Mouse (Mus musculus) retina, adult 2 months (tissue): ENCODE measurements around the gene Fgd2.
A peak's percentile ranks its signal among the peaks of the same experiment; 100 is the strongest.
"Not testable (repeated sequence)": the region's sequence is repeated elsewhere in the genome, so short reads cannot be mapped to it uniquely, and the experiment has no call there.

ENCODE experiments used
- DNase-seq: peaks from one replicate; pipeline ENCODE4 v3.0.0-alpha.2; 2012; ENCODE audit warnings: low read depth, low spot score

Gene Fgd2

DNA sequence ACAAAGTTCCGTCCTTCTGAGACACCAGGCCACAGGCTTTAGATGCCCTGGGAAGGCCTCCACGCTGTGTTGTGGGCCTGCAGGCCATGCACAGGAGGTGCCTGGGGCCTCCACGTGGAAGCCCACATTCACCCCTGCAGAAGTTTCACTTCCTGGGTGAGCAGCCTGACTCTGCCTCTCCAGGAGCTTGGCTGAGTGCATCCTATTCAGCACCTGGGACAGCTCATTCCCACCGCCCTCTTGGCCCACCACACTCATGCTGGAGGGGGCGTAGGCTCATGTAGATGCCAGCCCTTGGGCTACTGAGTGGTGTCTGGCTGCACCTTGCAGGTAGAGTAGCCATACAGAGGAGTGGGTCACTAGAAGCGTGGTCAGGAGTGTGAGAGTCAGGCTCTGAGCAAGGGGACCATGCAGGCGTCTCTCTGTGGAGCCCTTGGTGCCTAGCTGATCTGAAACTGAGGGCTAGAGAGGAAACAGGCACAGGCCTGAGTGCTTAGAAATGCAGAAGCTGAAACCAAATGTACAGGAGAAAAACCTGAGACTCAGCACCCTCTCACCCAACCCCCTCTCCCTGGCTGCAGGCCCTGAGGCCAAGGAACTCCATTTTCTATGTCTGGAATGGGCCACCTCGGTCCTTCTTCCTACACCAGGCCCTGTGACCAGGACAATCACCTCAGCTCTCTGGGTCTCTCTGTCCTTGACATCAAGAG lies 1.4 kb downstream of the Fgd2 start:
- DNase-seq, result no peak

DNA sequence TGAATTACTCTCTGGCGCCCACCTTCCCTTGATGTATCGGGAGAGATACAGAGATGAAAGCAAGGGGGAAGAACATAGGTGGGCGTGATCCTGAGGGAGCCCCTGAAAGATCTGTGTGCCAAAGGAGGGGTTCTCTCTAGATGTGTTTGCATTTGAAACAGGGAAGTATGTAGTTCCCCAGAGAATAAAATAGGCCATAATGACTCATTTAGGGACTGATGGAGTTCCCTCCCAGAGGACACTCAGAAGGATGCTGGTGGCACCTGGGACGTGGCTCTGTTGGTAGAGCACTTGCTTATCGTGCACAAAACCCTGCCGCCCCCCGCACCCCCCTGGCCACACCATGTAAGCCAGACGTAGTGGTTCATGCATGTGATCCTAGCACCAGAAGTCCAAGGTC lies 2.4 kb downstream of the Fgd2 start:
- no peak for DNase-seq

DNA sequence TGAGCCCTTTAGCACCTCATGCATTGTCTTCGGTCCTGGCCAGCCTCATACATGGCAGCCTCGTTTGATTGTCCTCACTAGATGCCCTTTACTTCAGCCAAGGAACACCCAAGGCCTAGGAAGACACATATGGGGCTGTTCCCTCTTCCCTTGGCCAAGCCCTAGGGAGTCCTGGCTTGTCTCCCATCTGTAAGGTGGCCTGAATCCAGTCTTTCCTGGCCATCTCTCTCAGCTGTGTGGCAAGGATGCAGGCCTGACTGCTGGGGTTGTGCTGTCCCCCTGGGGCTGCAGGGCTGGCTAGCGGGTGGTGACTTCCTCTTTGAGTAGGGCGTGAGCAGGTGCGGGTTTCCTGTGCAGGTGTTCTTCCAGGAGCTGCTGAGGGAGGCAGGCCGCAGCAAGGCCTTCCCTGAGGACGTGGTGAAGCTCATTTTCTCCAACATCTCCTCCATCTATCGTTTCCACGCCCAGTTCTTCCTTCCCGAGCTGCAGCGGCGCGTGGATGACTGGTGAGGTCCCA lies 4.4 kb downstream of the Fgd2 start:
- no peak for DNase-seq

DNA sequence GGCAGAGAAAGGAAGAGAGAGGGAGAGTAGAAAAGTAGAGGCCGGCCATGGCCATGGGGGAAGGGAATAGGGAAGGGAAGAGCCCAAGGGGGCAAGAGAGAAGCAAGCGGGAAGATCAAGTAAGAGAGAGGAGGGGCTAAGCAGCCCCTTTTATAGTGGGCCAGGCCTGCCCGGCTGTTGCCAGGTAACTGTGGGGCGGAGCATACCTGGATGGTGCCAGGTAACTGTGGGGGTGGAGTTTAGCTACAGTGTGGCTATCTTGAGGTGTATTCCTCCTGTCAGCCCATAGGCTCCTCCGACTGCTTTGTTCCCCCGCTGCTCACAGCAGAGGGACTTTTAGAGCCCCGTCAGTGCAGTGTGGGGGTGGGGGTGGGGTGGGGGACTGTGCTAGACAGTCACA lies 8.0 kb downstream of the Fgd2 start:
- DNase-seq, result no peak

DNA sequence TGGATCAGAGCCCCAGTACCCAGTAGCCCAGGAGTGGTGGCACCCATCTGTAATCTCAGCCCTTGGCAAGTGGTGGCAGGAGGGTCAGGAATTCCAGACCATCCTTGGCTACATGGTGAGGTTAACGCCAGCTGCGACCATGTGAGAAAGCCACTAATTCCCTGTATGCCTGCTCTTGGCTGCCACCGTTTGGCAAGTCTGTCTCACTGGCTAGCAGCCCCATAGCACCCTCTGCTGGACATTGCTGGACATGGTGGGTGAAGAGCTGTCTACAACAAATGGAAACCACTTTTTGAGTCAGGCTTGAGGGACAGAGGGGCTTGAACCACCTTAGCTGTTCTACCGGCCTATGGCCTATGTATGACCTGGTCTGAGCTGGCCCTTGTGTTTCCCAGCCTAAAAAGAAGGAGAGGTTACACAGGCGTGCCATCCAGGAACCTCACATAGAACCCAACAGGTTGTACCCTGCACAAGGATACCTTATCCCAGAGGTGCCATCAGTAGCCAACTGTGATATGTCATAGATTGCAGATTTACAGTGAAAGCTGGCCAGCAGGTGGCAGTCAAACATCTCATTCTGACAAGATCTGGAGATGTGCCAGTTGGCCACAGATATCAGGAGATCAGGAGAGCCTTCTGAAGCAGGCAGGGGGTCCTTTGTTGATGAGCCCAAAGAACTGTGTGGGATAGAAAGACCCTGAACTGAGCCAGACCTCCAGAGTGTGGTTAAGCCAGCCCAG lies 10.4 kb downstream of the Fgd2 start:
- peak; percentile 79 for DNase-seq

DNA sequence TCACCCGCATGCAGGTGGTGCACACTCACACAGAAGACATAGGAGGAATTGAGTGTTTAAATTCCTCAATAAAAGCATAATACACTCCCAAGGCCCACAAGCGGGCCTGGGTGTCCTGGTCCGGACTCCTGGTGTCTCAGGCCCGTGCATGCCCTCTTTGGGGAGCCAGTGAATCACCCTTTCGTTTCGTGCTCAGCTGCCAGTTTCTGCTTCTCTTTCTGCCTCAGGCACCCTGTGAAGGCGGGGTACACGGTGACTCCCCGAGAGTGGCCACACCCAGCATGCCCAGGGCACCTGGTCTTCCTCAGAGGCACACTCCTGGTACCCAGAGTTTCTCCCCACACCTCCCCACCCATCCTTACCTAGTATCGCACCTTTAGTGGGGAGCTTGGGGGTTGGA lies 15.2 kb downstream of the Fgd2 start:
- no peak for DNase-seq

DNA sequence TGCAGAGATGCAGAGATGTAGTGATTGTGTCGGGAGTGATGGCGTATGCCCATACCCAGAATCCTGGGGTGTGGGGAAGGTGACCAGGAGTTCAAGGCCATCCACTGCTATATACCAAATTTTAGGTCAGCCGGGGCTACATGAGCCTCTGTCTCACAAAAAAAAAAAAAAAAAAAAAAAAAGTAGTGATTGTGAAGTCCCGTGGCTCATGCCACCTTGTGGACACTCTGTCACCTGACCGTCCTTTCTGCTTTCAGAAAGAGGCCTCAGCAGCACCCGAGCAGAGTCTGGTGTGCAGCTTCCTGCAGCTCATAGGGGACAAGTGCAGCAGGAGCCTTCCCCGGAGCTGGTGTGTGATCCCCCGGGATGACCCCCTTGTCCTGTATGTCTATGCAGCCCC lies 17.3 kb downstream of the Fgd2 start:
- no peak for DNase-seq

DNA sequence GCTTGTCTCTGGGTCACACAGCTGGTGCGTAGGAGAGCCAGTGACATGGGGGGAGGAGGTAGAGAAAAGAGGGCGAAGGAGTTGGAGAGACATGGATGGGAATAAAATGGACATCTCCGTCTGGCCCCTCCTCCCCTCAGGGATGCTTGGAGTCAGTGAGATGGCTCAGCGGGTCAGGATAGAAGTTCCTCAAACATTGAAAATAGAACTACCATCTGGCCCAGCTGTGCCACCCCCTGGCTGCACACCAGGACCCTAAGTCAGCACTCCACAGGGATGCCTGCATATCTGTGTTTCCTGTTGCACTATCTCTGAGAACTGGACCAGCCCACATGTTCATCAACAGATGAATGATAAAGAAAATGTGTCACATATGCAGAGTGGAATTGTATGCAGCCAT lies 19.5 kb downstream of the Fgd2 start:
- no peak for DNase-seq

DNA sequence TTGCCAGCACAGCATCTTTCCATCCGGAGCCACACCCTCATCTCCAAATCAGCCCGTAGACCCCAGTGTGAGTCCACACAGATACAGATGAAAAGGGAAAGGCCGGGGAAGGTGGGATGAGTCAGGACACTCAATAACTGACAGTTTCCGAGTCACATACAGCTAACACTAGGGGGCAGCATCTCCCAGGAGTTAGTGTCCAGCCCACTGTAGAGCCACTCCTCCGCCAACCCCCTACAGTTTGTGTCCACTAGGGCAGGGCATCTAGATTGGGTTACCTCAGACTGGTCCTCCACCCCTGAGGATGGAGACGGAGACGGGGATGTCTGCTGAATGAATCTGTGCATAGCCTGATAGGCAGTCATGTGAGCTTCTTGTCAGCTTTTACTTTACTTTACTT lies 20.8 kb downstream of the Fgd2 start:
- peak; percentile 39 for DNase-seq

DNA sequence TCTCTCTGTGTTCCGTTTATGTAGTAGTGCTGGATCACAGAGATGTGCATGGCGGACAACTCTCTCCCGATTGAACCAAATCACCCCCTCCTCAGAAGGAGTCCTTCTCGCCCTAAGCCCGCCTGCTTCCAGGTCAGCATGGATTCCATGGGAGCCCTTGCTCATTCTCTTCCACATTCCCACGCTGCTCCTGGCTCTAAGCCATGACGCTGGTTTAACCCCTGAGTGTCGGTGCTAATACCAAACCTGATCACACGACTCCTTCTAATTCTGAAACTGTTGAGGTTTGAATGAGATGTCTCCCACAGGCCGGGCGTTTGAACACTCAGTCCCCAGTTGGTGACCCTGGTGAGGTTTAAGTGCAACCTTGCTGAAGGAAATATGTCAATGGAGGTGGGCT lies 21.7 kb downstream of the Fgd2 start:
- no peak for DNase-seq

DNA sequence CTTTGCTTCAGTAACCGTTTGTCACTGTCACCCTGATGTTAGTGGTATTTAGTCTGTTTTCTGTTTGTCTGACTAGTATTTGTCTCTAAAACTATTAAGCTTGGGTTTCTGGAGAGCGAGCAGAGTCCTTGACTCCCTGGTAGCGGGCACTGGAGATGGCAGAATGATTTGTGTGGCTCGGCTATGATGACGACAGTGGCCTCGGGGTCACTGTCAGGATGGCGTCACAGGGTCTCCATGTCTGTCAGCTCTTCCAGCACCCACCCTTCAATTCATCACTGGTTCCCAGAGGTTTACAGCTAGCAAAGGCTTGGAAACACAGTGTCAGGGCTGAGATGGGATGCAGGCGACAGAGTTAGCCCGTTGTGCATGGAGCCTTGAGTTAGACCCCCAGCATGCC lies 23.2 kb downstream of the Fgd2 start:
- DNase-seq, result no peak

DNA sequence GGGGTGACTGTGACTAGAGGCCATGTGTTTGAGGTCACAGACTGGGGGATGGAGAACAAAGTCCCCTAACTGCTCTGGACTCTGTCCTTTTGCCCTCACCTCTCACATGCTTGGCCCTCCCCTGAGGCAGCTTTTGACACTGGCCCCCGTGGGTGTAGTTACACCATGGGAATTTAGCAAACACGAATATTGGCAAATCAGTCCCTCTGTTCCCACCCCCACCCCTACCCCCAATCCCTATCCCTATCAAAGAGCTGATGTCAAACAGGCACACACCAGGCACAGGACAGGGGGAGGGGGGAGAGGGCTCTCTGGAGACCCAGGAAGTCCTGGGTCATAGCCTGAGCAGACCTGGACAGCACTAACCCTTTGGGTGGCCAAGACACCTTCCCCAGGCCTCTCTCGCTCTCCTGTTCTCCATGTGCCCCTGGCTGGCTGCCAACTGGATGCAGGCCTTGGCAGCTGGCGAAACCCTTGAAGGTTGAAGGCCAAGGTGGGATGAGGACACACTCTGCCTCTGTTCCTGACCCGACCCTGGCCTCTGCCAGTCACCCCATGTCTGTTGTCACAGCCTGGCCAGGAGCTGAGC lies 24.2 kb downstream of the Fgd2 start:
- DNase-seq, result no peak

DNA sequence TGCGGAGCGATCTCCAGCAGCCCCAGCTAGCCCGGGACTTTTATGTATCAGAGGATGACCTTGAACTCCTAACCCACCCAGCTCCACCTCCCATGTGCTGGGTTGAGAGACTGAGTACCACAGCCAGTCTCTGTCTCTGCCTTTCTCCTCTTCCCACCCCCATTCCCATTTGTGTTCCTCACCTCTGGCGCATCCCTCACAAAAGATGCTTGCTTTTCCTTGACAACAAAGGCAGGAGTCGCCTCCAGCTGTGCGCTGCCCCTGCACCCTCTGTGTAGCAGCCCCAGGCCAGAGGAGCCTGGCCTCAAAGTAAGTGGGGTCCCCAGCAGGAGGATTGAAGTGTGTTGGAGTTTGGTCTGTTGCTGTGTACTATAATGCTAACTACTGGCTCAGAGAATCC lies 25.0 kb downstream of the Fgd2 start:
- DNase-seq, result no peak

DNA sequence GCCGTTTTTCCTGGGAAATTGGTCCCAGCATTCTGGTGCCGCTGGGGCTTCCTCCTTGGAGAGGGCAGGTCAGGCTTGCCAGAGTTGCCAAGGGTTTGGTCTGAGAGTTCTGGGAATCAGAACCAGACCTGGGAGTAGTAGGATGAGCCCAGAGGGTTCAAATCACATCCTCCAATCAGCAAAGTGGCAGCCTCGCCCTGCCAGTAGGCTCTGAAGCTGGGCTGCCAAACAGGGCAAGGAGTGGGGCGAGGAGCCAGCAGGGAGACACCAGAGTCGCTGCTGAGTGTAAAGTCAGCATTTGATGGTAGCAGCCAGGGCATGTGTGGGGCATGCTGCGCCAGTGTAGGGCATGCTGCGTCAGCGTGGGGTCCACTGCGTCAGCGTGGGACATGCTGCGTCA lies 28.3 kb downstream of the Fgd2 start:
- no peak for DNase-seq

DNA sequence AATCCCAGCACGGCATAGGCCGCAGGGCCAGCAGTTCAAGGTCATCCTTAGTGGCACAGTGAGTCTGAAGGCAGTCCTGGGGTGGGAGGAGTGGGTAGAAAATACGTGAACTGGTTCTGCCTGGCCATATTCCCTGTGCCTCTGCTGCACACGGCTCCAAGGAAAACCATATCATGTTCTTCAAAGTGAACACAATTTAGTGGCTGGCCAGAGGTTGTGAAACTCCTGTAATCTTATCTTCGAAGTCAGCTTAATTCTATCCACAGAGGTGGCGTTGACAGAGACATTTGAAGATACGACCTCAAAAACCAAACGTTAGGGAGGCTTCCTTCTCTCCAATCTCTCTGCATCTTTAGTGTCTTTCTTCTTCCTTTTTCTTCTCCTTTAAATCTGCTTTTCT lies 30.6 kb downstream of the Fgd2 start:
- DNase-seq, result no peak

DNA sequence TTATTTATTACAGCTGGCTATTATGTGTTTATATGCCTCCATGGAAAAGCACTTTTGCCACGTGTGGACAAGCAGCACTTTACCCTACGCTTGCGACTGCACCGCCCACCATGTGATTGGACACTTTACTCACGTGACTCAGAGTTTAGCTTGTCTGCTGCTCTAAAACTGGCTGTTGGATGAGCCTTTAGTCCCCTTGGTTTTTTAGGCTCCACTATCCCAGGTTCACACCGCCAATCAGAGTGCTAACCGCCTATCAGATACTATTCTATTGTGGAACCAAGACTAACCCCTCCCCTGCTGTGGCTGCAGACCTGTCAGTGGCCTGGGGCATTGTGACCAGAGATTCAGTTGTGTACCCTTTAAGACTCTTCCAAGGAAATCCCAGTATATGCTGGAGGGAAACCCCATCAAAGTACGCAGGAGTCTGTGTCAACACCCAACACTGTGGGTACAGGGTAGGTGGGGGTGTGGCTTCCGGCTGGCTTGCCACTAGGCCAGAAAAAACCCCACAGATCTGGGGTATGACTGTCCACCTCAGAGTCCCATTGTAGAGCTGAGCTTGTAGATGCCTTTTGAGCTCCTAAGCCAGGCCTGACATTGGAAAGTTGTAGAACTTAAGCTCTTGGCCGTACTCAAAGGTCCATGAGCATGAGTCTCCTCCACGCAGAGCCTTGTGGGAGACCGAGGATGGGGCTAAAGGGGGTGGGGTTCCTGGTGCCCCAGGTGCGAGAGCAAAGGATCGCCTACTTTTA lies 32.8 kb downstream of the Fgd2 start:
- DNase-seq, result no peak

DNA sequence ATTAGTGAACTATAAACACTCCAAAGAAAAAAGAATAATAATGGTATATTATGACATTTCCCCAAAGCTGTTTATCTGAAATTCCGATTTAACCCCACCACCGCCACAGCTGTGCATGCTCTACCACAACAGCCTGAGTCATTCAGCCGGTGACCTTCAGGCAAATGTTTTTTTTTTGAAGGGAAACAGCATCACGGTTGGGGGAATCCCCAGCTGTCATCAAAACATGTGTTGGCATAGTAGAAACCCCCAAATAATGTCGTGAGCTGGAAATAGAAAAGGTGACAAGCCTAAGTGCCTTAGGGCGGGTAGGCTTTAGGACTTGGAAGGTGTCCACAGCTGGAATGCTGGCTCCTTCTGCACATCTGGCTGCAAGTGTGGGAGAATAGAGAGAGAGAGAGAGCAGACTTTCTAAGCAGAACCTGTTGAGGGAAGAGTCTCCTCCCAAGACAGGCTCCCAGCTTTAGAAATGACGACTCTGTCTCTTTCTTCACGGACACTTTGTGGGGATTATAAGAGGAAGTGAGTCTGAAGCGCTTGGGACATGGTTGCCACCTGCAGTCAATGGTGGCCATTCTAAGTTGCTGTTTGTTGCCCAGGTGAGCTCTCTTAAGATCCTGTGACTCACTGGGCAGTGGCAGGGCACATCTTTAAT lies 33.5 kb downstream of the Fgd2 start:
- DNase-seq, result no peak

DNA sequence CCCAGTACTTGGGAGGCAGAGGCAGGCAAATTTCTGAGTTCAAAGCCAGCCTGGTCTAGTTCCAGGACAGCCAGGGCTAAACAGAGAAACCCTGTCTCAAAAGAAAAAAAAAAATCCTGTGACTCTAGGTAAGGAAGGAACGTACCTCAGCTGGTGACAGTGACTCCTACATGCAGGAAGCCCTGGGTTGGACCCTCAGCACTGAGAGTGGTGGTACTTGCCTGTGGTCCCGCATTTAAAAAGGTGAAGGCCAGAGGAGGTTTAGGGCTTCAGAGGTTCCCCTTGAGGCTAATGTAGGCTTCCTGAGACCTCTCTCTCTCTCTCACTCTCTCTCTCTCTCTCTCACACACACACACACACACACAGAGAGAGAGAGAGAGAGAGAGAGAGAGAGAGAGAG lies 34.0 kb downstream of the Fgd2 start:
- DNase-seq, result not testable (repeated sequence)

DNA sequence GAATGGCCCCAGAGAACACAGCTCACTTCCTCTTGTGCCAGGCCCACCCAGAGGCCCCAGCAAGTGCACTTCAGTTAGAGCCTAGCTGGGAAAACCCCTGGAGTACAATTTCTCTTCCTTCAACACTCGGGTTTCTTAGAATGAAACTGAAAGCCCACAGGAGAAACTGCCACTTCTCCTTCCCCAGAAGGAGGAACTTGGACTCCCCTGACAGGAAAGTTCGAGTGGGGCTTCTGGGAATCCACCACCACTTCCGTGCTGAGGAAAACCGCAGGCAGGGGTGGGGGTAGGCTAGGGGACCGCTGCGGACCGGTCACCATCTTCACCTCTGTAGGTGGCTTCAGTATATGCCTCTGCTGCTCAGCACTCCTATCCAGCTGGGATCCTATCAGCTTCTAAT lies 34.7 kb downstream of the Fgd2 start:
- no peak for DNase-seq

DNA sequence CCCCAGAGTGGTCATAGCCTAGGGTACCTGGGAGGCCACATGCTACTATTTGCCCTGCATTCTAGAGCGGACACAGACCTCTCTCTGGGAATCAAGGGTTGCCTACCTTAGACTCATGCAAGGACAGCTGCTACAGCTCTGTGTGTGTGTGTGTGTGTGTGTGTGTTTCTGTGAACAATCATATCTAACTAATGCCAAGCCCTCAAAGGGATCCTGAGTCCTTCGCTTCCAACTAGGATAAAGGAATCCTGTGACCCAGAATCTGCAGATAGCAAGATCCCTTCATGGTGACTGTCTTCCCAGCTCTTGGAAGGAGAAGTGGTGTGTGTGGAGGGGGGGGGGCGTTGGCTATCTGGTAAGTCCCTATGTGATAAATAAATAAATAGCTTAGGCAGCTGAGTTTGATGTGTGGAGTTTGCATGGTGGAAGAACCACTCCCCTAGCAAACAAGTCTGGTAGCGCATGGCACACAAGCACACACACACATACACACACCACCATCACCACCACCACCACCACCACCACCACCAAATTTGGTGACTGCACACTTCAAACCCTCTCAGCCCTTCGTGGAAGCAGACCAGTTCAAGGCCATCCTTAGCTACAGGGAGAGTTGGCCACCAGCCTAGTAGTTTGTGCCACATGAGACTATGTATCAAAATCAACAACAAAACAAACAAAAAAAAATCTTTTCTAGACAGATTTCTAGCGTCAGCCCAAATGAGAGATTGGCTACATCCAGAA lies 35.5 kb downstream of the Fgd2 start:
- no peak for DNase-seq

DNA sequence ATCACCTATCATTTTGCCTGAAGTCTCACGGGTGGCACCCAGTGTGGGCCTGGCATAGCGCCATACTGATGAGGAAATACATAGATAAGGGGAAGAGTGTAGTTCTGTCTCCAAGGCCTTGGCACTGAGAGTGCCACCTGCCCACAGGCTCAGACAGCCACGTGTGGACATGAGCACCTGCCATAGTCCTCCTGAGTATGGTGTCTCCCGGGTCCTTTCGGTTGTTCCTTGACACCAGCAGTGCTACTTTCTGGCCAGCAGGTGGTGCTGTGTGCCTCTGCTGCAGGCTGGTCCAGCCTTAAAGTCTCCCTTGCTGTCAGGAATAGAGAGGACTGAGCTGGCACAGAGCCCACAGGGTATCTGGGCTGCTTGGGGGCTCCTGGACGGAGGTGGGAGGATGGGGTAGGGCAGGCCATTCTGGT lies 36.1 kb downstream of the Fgd2 start:
- peak; percentile 49 for DNase-seq
